Mouse (Mus musculus): ENCODE results near the gene Zfp791.
"Not testable (repeated sequence)": the region's sequence is repeated elsewhere in the genome, so short reads cannot be mapped to it uniquely, and the experiment has no call there.

Zfp791 gene

DNA sequence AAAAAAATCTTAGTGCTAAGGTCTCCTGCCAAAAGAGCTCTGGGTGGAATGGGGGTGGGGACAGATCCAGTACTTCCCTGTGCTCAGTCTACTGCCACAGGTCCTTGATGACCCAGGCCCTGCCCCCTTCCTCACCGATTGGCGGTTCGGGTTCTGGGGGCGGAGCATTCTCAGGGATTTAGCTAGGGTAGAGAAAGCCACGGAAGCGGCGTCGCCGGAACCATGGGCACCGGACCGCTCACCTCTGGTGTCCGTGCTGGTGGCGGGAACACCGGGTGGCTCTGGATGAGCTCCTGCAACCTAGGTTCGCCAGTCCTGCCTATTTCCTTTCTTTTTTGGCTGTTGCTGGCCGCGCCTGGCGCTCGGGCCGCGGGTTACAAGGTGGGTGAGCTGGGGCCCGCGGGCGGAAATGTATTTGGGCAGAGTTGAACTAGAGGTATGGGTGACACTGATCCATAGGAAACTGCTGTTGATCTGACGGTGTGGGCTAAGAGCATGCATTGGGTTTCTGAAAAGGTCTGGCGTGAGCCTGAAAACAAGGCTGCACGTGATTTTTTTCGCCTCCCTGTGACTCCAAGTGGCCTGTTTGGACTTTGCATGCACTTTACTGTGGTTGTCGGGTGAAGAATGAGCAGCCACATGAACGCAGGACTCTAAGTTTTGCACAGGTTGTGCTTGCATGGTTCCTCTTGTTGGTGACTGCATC lies 39.6 kb downstream of the Zfp791 start, which contains the start of gene Man2b1:
TSS of gene Man2b1 (plus strand) at position 163 of the 706 bp plus-strand sequence.
- peak; percentile 82 to 89 for DNase-seq (ENCODE audit: low spot score in 2 of 2)

DNA sequence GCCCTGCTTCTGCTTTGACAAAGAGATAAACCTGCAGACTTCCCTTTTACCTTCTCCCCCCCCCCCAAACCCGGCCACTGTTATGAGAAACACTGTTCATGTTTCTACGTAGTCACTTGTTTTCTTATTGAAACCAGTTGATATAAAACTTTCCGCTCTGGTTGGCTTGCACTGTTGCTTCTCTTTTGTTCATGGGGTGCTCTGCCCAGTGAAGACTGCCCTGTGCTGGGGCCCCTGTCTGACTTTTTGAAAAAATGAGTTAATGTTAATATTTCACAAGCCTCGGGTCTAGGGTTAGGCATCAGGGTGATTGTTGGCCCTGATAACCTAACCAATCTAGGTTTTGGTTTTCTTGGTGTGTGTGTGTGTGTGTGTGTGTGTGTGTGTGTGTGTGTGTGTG lies 40.7 kb downstream of the Zfp791 start:
- DNase-seq (ENCODE audit: low spot score in 2 of 2), result not testable (repeated sequence)

DNA sequence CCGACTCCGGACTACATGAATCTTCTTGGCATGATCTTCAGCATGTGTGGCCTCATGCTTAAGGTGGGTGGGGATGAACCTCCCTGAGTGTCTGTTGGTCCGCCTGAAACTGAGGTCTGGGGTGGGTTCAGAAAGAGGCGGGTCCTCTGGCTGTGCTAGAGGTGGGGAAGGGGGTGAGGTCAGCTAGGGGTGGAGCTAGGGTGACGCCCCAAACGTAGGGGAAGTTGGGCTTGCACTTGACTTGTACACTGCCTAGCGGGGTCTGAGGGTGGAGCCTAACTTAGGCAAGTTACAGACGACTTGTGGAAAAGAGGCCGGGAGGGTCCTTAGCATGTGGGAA lies 41.7 kb downstream of the Zfp791 start, which contains the start of gene Wdr83:
TSS of gene Wdr83 (minus strand) at position 91 of the 340 bp plus-strand sequence.
- peak in 1 of 2 experiments; percentile 29 for DNase-seq (ENCODE audit: low spot score in 2 of 2)

DNA sequence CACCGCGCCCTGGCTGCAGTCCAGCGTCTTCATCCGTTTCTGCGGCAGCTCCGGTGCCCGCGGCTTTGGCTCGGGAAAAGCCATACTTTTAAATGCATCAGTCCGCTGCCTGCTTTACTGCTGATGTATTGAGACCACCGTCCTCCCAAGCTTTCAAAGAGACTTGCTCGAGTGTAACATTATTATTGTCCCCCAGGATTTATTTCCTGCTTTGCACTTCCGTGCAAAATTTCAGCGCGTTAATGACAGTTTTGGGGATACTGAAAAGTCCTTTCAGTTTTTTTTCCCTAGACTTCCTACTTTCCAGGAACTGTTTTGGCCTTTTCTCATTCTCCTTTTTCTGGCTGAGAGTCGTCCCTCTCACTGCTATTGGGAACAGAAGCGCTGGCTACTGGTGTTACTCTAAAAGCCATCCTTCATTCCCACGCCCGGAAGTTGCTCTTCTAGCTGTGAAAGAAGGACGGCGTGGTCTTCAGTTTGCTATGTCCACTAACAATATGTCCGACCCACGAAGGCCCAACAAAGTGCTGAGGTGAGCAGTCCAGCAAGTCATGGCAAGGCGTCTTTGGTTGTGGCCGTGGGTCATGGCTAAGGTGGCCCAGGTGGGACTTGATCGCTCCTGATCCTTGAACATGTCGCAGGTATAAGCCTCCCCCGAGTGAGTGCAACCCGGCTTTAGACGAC lies 42.2 kb downstream of the Zfp791 start, which contains the start of gene Wdr83os:
TSS of gene Wdr83os (plus strand) at position 209 of the 684 bp plus-strand sequence.
- DNase-seq (ENCODE audit: low spot score in 2 of 2), result peak; percentile 36 to 56

DNA sequence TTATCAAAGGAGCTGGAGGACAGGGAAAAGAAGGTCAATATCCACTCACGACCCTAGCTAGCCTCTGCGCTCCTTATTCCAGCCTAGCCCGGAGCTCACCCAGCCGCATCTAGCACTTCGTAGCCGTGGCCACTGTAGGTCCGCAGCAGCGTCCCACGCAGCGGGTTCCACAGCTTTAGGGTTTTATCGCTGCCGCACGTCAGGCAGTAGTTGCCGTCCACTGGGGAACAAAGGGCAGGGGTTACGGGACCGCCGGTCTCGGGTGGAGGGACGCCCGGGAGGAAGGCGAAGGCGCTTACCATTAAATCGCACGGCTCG lies 42.7 kb downstream of the Zfp791 start:
- no peak for DNase-seq (ENCODE audit: low spot score in 2 of 2)

DNA sequence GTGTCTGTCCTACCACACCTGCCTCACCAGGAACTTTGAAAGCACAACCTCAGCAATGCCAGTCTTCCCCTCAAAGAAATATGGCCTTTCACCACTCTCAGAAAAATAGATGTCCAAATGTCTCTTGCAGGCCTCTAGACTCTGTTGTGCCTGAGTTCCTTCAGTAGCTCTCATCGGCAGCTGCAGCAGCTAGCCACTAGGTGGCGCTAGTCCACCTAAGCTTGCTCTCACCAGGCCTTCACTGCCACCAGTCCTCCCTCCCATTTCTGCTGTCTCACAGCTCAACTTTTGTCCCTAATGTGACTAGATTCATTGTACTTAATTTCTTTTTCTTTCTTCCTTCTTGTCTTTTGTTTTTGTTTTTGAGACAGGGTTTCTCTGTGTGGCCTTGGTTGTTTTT lies 45.9 kb downstream of the Zfp791 start:
- peak; percentile 49 to 59 for DNase-seq (ENCODE audit: low spot score in 2 of 2)

DNA sequence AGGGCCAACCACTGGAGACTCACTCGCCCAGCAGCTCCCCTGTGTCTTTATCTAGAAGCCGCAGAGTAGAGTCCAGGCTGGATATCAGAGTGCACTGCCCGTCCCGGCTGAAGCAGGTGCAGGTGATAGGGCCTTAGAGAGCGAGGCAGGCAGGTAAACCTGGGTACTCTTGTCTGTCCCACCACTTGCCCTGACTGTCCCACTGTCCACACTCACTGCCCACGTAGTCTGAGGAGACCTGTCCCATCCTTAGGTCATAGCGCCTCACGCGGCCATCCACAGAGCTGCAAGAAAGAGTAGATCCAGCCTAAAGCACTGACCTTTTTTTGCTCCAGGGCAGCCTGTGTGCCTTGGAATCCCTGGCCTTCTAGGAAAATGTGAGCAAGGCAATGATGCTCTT lies 46.9 kb downstream of the Zfp791 start:
- DNase-seq (ENCODE audit: low spot score in 2 of 2), result peak in 1 of 2 experiments; percentile 44

DNA sequence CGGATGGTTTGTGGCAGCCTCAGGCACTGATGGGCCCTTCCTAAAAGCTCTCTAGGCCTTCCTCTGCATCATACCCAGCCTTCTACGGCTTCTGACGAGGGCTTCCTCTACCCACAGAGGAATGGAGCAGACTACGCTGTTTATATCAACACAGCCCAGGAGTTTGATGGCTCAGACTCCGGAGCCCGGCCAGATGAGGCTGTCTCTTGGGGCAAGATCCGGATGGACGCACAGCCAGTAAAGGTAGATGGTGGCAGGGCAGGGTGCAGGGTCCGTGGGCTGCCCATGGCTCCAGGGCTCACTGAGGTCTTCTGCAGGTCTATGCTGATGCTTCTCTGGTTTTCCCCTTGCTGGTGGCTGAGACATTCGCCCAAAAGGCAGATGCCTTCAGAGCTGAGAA lies 48.3 kb downstream of the Zfp791 start:
- DNase-seq (ENCODE audit: low spot score in 2 of 2), result no peak

DNA sequence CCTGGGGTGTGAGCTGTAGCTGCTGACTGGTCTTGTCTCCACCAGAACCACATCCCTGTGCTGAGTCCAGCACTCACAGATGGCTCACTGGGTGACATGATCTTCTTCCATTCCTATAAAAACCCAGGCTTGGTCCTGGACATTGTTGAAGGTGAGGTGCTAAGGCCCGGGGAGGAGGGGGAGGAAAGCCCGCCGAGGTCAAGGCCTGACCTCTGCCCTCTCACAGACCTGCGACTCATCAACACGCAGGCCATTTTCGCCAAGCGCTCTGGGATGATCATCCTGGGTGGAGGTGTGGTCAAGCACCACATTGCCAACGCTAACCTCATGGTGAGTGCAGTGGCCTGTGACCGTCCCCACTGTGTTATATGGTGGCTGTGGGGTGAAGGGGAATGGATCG lies 48.7 kb downstream of the Zfp791 start:
- no peak for DNase-seq (ENCODE audit: low spot score in 2 of 2)

DNA sequence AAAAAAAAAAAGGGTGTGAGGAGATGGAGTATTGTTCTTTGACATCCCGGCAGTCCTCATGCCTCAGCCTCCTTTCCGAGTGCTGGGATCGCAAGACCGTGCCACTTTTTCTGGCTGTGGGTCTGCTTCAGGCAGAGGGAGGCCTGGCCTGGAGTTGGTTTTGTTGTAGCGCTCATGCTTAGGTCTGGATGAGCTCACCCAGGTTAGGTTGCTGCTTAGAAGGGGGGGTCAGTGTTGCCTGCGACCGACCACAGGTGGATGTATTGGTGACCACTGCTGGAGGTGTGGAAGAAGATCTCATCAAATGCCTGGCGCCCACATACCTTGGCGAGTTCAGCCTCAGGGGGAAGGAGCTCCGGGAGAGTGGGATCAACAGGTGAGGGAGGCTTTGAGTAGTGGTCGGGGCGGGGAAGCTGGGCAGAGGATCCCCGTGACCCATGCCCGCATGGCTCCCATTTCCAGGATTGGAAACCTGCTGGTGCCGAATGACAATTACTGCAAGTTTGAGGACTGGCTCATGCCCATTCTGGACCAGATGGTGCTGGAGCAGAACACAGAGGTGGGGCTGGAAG lies 49.8 kb downstream of the Zfp791 start:
- no peak for DNase-seq (ENCODE audit: low spot score in 2 of 2)

DNA sequence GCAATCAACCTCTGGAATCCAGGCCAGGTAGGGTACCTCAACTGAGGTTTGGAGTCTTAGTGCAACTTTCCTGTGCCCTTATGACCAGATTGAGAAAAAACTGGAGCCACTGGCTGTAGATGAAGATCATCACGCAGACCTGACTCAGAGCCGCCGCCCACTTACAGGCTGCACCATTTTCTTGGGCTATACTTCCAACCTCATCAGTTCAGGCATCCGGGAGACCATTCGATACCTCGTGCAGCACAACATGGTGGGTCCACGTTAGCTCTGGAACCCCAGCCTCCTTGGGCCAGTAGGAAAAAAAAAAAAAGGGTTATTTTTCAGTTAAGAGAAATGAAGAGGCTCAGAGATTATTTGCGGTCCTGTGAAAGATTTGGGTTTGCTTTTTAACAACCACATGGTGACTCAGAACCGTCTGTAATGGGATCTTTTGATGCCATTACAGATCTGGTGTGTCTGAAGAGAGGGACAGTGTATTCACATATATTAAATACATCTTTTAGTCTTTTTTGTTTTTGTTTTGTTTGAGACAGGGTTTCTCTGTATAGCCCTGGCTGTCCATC lies 50.4 kb downstream of the Zfp791 start:
- DNase-seq (ENCODE audit: low spot score in 2 of 2), result no peak

DNA sequence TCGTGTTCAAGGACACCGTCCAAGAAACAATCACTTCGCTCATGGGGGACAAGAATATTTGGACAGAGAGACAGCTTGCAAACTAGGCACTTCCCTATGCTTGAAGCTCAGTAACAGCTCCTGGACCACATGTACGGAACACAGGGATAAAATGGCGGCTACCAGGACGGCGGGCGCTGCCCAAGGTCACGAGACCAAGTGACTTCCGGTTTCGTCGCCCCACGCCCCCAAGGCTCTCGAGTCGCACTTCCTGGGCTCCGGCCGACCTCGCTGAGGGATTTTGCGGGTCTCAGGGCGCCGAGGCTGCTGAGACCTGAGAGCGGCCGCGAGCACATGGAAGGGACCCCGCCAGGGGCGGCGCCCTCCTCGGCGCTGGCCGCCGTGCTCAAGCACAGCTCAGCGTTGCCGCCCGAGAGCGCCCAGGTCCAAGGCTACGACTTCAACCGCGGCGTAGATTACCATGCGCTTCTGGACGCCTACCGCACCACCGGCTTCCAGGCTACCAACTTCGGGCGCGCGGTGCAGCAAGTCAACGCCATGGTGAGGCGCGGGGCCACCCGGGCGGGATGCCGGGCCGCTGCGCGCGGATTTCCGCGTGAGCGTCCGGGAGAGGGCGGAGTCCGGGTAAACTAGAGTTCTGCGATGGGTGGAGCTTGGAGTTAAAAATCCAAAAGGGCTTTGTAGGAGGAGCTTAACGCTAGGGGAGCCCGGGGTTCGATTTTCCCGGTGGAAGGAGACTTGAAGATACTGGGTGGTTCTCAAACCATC lies 51.2 kb downstream of the Zfp791 start, which contains the start of gene Dhps:
TSS of gene Dhps (plus strand) at position 244 of the 768 bp plus-strand sequence.
- DNase-seq (ENCODE audit: low spot score in 2 of 2), result peak; percentile 81 to 86

DNA sequence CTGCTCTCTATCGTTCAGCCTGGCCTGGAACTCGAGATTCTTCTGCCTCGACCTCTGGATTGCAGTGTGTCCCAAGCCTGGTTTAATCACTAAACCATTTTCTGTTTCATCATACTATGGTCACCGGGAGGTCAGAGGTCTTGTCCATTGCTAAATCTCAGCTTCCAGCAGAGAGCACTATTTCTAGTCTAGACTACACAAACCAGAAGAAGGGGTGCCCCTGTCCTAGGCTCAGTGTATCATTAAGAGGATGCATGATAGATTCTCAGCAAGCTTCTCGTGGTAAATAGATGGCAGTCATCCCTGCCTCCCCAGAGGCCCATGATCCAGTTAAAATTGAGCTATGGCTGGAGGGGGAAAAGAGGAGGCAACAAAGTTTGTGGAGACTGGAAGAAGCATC lies 51.9 kb downstream of the Zfp791 start:
- DNase-seq (ENCODE audit: low spot score in 2 of 2), result no peak

DNA sequence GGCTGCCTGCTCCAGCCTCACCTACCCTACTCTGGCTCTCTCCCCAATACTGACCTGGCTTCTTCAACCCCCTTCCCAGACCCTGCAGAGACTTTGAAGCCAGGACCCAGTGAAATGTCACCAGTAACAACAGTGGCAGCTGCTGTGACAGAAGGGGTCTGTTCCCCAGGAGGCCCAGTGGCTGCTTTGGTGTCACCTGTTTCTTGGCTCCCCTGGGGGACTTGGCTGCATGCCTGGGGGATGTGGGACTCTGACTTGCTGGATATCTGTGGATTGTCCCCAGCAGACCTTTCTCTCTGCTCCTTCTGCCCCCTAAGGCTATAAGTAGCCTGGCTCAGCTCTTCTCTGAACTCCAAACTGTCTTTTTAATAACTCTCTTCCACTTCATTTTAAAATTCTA lies 54.9 kb downstream of the Zfp791 start, which contains the start of gene Gm5741:
TSS of gene Gm5741 (minus strand) at position 1 of the 400 bp plus-strand sequence.
- DNase-seq (ENCODE audit: low spot score in 2 of 2), result no peak

DNA sequence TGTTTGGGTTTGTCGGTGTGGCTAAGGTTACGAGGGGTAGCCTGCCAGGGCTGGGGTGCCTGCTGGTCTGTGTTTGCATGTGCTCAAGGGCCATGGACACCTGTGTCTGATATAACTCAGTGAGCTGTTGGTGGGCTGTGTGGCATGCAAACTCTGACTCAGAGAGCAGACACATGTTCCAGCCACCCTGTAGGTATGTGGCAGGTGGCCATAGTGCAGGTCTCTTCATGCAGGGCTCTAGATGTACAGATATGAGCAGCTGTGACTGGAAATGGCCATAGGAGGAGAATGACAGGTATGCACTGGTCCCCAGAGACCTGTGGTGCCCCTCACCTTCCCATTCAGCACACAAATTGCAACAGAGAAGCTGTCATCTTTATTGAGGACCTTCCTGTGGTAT lies 55.7 kb downstream of the Zfp791 start:
- DNase-seq (ENCODE audit: low spot score in 2 of 2), result peak; percentile 45 to 60

DNA sequence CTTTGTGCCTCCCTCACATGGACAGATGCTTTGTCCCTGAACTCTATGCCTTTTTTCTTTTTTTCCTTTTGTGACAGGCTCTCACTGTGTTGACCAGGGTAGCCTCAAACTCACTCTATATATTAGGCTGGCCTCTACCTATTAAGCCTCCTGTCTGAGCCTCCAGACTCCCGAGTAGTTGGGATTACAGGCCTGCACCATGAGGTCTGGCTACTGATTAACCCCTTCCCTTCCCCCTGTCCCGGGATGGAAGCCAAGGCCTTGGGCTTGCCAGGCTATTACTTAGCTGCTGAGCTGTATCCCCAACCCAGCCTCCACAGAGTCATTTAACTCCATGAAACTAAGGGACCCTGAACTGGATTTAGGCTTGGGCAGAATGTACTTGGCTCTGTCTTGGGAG lies 57.7 kb downstream of the Zfp791 start:
- no peak for DNase-seq (ENCODE audit: low spot score in 2 of 2)

DNA sequence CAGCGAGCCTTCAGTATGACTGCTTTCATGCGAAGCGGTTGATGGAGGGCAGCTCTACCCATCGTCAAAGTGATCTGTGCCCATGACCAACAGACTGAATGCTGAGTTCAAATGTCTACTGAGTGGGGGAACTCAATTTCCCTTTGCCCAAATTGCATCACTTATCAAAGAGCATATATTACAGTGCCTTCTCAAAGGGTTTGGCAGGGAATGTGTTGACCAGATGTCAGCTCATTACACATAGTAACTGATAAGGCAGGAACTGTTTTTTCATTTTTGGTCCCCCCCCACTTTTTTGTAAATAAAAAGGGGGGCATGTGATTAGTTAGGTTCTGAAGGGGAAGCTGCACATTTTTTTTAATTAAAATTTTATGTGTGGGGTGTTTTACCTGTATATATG lies 60.3 kb downstream of the Zfp791 start:
- DNase-seq (ENCODE audit: low spot score in 2 of 2), result no peak

DNA sequence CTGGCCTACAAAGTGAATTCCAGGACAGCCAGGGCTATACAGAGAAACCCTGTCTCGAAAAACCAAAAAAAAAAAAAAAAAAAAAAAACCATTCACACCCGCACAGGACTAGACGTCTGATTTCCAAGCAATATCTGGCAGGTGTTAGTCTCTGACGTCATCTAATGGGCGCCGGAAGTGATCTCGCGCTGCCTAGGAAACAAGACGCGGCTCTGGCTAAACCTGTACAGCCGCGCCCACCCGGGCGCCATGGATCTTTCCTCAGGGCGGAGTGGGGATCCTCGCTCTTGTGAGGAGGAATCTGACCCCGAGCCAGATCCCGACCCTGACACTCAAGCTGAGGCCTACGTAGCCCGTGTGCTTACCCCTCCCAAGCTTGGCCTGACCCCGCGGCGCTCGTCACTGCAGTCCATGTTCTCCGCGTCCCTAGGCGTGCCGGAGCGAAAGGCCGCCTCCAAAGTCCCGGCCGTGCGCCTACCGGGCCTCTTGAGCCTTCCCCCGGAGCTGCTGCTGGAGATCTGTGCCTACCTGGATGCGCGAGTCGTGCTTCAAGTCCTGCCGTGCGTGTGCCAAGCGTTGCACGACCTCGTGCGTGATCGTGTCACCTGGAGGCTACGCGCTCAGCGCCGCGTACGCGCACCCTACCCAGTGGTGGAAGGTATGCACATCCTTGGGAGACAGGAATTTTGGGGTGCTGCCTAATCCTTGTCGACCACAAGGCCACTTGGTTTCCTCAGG lies 62.8 kb downstream of the Zfp791 start, which contains the start of gene Fbxw9:
TSS of gene Fbxw9 (plus strand) at position 177 of the 738 bp plus-strand sequence.
- DNase-seq (ENCODE audit: low spot score in 2 of 2), result peak; percentile 83 to 84

All from urinary bladder, adult 18-20 months (tissue).